Mouse (Mus musculus): ENCODE data around the gene Zfp92.

Zfp92 gene

DNA sequence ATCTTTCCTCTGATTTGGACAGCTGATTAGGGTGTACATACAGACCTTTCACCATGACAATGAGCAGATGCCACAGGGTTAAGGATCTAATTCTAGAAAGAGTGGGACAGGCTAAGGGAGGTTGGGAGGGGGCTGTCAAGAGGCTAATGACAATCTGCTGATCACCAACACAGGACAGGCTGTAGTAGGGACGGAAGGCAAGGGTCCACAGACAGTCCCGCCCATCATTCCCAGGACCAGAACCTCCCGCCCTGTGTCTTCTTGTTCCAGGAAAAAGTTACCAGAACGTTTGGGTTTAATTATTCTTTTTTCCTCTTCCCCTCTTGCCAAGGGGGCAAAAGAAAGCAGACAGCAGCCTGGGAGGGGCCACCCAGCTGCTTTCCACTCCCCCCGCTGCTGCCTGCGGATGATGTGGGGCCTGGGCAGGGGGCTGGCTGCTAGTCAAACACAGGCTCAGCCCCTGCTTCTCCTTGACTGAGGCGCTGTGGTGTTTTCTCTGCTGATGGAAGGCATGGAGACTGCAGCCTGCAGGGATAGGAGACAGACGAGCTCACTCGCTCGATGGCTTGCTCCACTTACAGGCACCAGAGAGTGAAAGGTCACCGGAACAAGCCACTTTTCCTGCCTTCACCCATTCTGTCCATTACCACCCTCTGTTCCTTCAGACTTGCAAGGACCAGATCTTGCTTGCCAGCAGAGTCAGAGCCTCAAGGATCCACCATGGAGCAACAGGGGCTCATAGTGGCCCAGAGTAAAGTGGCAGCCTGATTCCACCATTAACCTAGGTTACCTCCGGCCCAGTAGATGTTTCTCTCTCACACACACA, 63.7 kb downstream of the Zfp92 start:
- DNase-seq (ENCODE audit: low read depth, low spot score), result no peak

- no peak for DNase-seq (ENCODE audit: low read depth, low spot score)
These were observed 64.9 kb downstream of the Zfp92 start for GRCm38 (mm10) chrX:73475658-73476256.

GRCm38 (mm10) chrX:73476621-73477020, 65.7 kb downstream of the Zfp92 start:
- no peak for DNase-seq (ENCODE audit: low read depth, low spot score)

DNA sequence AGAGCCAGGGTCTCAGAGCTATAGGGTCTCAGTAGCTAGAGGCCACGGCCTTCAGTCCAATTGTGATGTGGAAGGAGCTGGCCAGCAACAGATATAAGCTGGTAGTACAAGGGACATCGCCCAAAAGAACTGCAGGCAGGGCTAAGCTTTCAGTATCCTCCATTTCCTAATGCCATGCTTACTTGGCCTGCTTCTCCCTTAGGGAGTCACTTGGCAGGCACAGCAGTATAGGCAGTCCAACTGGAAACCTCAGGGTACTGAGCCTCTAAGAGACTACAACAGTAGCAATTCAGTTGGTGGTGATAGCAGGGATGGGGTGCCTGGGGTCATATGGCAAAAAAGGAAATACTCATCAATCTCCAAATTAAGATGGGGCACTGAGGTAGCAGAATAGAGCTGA, 66.6 kb downstream of the Zfp92 start:
- no peak for DNase-seq (ENCODE audit: low read depth, low spot score)

Measured in embryo, embryonic 11.5 days (tissue).